Mouse (Mus musculus): Measurements from ENCODE around the gene Tasp1.
"Not testable (repeated sequence)": the region's sequence is repeated elsewhere in the genome, so short reads cannot be mapped to it uniquely, and the experiment has no call there.

Gene Tasp1

DNA sequence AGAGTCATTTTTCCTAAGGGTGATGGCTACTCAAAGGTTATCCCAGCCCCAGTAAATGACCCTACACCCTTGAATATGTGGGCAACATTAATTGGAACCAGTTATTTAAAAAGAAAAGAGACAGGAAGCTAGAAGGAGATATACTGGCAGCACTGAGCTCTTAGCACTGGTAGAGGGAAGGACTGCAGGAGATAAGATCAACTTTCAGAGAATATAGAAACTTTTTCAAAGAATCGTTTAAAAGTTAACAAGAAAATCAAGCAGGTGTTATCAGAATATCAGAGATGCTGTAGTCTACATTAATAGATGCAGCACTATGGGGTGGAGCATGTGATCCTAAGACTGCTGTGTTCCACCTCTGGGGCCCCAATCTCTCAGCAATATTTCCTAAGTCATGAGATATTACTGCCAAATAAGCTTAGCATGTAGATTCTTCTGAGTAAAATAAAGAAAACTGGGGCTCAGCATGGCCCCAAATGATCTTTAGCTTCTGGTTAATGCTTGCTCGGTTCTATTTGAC is 14.9 kb downstream of the Tasp1 start:
- DNase-seq = no peak

GRCm38 (mm10) chr2:140042522-140043131 is 24.0 kb downstream of the Tasp1 start:
- DNase-seq = no peak

GRCm38 (mm10) chr2:140042081-140042480 is 24.5 kb downstream of the Tasp1 start:
- no peak for DNase-seq

GRCm38 (mm10) chr2:140037459-140037858 is 29.1 kb downstream of the Tasp1 start:
- DNase-seq = no peak

DNA sequence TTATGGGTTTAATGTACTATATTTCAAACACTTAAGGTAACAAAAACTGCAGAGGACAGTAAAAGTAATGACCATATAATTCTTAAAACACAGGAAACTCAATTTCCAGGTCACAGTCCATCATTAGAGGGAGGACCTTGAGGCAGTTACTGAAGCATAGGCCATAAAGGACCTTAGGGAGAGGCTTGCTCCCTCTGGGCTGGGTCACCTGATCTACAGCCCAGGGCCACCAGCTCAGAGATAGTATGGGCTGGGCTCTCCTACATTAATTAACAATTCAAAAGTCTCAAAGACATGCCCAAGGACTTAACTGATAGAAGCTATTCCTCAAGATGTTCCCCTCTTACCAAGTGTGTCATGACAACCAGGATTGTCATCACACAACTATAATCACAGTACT is 29.8 kb downstream of the Tasp1 start:
- DNase-seq = no peak

DNA sequence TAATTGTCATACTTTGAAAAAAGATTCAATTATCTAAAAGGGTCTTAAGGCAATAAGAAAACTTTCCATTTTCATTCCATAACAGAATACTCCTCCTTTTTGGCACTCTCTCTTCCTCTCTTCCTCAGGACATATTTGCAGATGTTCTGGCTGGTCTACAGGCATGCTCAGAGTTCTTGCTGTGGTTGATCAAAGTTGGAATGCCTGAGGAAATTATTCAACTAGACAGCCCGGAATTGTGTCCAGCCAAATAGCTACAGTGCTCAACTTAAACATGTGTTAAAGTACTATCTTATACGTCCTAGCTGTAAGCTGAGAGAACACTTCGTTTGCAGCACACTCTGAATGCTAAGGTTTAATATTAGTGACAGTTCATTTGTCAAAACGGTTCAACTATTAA is 41.7 kb downstream of the Tasp1 start:
- peak; percentile 17 for DNase-seq

DNA sequence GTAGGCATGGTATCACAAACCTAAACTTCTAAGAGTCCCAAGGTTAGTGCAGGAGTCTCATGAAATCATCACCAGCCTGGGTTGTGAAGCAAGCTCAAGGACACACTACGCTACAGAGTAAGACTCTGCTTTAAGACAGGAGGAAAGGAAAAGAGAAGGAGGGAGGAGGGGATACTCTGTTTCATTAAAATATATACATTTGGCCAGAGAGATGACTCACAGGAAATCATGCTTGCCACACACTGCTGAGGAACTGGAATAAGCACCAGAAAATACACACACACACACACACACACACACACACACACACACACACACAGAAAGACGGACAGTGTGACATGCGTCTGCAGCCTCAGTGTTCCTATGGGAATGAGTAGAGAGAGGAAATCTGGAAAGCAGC is 59.2 kb downstream of the Tasp1 start:
- no peak for DNase-seq

DNA sequence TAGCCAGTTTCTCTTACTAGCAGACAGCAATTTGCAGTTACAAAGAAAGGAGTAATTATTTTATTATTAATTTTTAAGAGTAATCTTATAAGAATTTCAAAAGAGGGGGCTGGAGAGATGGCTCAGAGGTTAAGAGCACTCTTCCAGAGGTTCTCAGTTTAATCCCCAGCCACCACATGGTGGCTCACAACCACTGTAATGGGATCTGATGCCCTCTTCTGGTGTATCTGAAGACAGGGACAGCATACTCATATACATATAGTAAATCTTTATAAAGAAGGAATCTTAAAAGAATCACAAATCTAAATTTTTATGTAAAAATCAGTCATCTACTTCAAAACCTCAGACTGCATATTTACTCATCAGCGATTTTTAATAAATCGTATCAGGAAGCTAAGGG is 68.4 kb downstream of the Tasp1 start:
- no peak for DNase-seq

GRCm38 (mm10) chr2:139989907-139990306 is 76.7 kb downstream of the Tasp1 start:
- not testable (repeated sequence) for DNase-seq

DNA sequence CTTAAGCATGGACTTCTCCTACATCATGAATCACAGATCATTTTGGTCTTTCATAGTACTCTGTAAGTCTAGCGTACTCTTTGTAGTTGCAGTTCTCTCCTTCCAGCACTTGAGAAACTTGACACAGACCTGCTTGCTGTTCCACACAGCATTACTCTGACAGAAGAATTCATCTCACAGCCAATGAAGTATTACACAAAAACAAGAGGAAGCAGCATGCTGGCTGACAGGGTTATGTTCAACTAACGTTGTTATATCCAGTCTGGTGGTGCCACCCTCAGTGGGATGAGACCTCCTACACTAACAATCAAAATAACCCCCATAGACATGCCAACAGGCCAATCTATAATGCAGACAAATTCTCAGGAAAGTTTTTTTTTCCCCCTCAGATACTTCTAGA is 99.2 kb downstream of the Tasp1 start:
- DNase-seq = peak; percentile 20

GRCm38 (mm10) chr2:139966288-139966687 is 100.3 kb downstream of the Tasp1 start:
- DNase-seq = peak; percentile 75

GRCm38 (mm10) chr2:139948843-139949242 is 117.8 kb downstream of the Tasp1 start:
- no peak for DNase-seq

DNA sequence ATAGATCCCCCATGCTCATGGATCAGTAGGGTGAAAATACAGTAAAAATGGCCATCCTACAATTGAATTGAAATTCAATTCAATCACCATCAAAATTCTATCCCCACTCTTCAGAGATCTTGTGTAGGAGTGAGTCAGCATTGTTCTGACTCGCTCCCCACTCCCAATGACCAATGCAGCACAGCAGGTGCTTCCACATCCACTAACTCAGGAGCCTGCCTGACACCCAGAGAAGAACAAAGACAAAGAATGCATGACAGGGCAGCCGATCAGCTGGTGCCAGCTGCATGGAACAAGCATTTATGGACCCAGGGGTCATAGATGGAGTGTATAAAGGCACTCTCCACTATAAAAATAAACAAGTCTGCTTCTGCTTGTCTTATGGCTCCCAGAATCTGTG is 129.0 kb downstream of the Tasp1 start:
- no peak for DNase-seq

DNA sequence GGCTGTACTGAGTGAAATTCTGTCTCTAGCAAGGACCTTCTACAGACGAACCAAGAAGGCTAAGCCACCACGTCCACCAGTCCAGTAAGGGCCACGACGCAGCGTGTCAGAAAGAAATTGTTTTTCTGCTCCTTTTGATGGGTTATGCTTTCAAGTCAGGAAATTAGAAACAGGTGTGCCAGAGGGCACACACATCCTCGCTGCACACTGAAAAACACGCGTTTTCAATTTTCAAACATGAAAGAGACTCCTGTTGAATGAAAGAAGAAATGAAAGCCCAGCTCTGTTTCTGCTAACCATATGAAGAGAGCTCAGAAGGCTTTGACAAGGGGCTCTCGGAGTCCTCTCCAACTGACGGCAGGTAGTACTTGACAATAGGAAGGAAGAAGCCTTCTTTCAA is 132.0 kb downstream of the Tasp1 start:
- no peak for DNase-seq

GRCm38 (mm10) chr2:139934033-139934572 is 132.5 kb downstream of the Tasp1 start:
- no peak for DNase-seq

DNA sequence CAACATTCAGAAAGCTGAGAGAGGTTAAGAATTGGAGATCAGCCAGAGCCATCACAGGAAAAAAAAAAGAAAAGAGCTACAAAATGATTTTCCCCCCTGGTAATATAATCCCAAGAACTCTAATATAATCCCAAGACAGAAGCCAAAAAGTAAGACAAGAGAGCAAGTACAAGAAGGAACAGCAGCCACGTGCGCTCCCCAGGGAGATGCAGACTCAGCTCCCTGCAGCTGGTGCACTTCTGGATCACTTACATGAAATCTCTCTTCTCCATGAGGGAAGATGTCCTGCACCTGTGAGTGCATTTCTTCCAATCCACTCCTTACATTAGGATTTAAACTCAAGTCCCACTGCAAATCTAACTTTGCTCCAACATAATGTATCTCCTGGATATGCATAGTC is 134.4 kb downstream of the Tasp1 start:
- no peak for DNase-seq

- no peak for DNase-seq
Measured at GRCm38 (mm10) chr2:139924937-139925336, 141.7 kb downstream of the Tasp1 start.

DNA sequence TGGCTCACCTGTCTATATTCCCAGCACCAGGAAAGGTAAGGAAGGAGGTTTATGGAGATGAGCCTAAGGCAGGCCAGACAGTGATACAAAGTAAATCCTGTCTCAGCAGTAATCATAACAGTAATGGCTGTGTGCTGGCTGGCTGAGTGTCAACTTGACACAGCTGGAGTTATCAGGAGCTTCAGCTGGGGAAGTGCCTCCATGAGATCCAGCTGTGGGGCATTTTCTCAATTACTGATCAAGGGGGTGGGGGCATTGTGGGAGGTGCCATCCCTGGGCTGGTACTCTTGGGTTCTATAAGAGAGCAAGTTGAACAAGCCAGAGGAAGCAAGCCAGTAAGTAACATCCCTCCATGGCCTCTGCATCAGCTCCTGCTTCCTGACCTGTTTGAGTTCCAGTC is 145.2 kb downstream of the Tasp1 start:
- not testable (repeated sequence) for DNase-seq

DNA sequence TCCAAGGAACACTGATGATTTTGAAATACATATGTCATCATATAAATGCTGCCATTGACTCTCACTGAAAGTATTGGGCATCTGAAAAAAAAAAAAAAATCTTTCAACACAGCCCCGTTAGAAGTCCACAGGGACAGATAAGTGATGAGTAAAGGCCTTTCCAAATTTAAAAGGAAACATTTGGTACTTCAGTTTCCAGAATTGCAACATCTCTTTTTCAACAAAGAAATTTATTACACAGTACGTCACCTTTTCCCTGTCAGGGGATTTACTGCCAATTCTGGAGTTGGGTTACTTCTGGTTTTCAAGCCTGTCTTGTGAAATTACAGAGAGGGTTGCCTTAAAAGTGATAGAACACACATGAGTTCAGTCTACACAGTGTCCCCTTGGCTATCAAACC is 146.8 kb downstream of the Tasp1 start:
- DNase-seq = peak; percentile 57

DNA sequence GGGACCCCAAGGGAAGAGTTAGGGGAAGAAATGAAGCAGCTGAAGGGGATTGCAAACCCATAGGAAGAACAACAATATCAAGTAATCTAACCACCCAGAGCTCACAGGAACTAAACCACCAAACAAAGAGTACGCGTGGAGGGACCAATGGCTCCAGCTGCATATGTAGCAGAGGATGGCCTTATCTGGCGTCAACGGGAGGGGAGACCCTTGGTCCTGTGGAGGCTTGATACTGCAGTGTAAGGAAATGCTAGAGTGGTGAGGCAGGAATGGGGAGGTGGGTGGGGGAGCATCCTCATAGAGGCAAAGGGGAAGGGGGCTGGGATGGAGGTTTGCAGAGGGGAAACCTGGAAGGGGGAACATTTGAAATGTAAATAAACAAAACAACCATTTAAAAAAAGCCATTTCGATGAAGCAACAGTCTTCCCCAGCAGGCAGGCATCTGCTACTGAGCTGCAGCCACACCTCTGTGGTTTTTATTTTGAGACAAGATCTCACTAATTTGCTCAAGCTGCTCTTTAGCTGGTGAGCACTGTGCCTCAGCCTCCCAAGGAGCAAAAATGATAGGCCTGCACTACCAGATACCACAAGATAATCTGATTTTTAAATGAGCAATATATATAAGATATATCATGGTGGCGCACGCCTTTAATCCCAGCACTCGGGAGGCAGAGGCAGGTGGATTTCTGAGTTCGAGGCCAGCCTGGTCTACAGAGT is 160.0 kb downstream of the Tasp1 start:
- DNase-seq = no peak

GRCm38 (mm10) chr2:139891405-139892089 is 175.1 kb downstream of the Tasp1 start:
- peak; percentile 43 for DNase-seq

DNA sequence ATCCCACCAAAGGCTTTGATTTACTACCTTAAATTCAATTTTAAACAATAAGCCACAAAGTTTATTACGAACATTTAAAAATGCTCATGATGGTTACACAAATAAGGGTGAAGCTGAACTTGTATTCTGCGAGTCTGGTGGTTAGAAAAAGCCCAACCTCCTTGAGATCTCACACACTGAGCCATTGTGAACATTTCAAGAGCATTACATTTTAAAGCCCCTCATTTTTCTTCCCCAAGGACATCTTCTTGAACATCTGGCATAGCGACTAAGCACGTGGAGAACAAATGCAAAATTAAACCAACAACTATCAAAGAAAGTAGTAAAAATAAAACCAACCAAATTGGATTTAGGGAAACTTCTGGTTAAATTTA is 182.4 kb downstream of the Tasp1 start:
- DNase-seq = no peak

GRCm38 (mm10) chr2:139883581-139884263 is 182.9 kb downstream of the Tasp1 start:
- peak; percentile 45 for DNase-seq

Data from lung, postnatal 36 days (tissue).